Mouse (Mus musculus) C2C12 (cell line): ENCODE measurements at regions not wholly inside any gene's neighbourhood (a gene's known extent, or its start where the extent isn't known, plus 50 kb on each side); places are given as distances from the start of the nearest gene placed in this dataset.
A peak's percentile ranks its signal among the peaks of the same experiment; 100 is the strongest.
"Not testable (repeated sequence)": the region's sequence is repeated elsewhere in the genome, so short reads cannot be mapped to it uniquely, and the experiment has no call there.

Source experiments
- H3K27me3 ChIP-seq: one replicate; pipeline ENCODE4 v1.6.1; 2011; ENCODE audit not compliant: control insufficient read depth, insufficient read depth, insufficient read length
- H3K36me3 ChIP-seq: one replicate; pipeline ENCODE4 v1.6.1; 2011; ENCODE audit not compliant: control insufficient read depth, insufficient read depth
- H3K4me3 ChIP-seq: one replicate; pipeline ENCODE4 v1.5.1; 2011; ENCODE audit warnings: mild to moderate bottlenecking, control low read depth; ENCODE audit not compliant: poor library complexity, insufficient read depth, severe bottlenecking
- H3K79me2 ChIP-seq: one replicate; pipeline ENCODE4 v1.6.1; 2011; ENCODE audit not compliant: control insufficient read depth, insufficient read depth
- H3K79me3 ChIP-seq: one replicate; pipeline ENCODE4 v1.6.1; 2011; ENCODE audit warnings: low read depth, control low read depth
- H3ac ChIP-seq: one replicate; pipeline ENCODE3; 2011; ENCODE audit warnings: low read depth; ENCODE audit not compliant: control insufficient read depth, insufficient read length
- CEBPB ChIP-seq: IDR thresholded peaks from one replicate; pipeline ENCODE4 v1.6.1; 2011; ENCODE audit warnings: low read depth, mild to moderate bottlenecking, control low read depth, moderate library complexity
- CTCF ChIP-seq: IDR thresholded peaks from one replicate; pipeline ENCODE4 v1.5.1; 2011; ENCODE audit not compliant: control insufficient read depth, insufficient read depth, insufficient read length
- FOSL1 ChIP-seq: IDR thresholded peaks from one replicate; pipeline ENCODE4 v1.8.0; 2011; ENCODE audit warnings: mild to moderate bottlenecking, low read length; ENCODE audit not compliant: poor library complexity, insufficient read depth, severe bottlenecking
- MAX ChIP-seq: IDR thresholded peaks from one replicate; pipeline ENCODE4 v1.6.1; 2011; ENCODE audit warnings: mild to moderate bottlenecking, control low read depth
- MYOD1 ChIP-seq: IDR thresholded peaks from one replicate; pipeline ENCODE4 v1.6.1; 2011; ENCODE audit warnings: low read depth; ENCODE audit not compliant: control insufficient read depth, insufficient read length
- MYOG ChIP-seq: IDR thresholded peaks from one replicate; pipeline ENCODE4 v1.6.1; 2011; ENCODE audit not compliant: control insufficient read depth, insufficient read length; ENCODE audit errors: extremely low read depth
- USF1 ChIP-seq: IDR thresholded peaks from one replicate; pipeline ENCODE4 v1.6.1; 2011; ENCODE audit warnings: low read depth, mild to moderate bottlenecking, control low read depth, moderate library complexity

- H3ac ChIP-seq: no peak overlapping the region
- no peaks in the 10 kb centered on the region for H3K36me3 ChIP-seq
- H3K27me3 ChIP-seq: peaks cover 8% of the 10 kb centered on the region
- TF ChIP-seq USF1 (no peak), CEBPB (no peak), MAX (no peak), MYOG (no peak), FOSL1 (no peak), MYOD1 (no peak), CTCF (no peak)
- H3K79me2 ChIP-seq: no peaks in the 10 kb centered on the region
- no peaks in the 10 kb centered on the region for H3K79me3 ChIP-seq
- H3K4me3 ChIP-seq: no peak overlapping the region
Observed at GRCm38 (mm10) chr19:54113421-54113820, 69.5 kb downstream of the Adra2a start.

DNA sequence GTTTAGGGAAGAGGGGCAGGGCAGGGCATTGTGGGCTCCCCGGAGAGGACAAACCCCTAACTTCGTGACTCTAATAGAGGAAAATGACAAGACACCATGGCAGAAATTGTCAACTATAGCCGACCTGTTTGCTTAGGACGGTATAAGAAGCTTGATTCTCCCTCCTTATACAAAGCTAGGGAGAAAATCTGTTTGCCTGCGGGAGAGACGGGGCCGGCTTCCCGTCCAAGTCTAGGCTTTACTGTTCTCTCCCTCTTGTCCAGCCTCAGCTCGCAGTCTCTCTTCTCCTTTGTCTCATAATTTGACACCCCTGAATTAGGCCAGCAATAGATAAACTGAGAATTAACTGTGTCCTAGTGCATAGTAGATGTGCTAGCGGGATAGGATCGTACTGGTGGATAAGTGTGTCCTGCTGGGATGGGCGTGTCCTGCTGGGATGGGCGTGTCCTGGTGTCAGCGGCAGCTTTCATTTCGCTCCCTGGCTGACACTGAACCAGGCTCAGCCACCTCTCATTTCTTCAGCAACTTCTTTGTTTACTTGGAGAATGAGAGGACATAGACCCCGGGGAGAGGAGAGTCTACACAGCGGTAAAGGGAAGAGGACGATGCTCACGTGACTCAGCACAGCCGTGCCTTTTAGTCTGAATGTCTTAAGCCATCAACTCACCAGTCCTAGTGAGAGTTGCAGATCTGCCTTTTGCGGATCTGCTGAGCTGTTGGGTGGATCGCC lies 70.8 kb downstream of the Adra2a start:
- no peak for TF ChIP-seq MYOD1
- TF ChIP-seq CEBPB: no peak
- TF ChIP-seq MAX: no peak
- no peak for TF ChIP-seq MYOG
- peak; percentile 91 for TF ChIP-seq USF1
- TF ChIP-seq CTCF: no peak
- Histone ChIP-seq H3K27me3 (peaks cover 8% of the 10 kb centered on the region), H3K36me3 (no peaks in the 10 kb centered on the region), H3K79me3 (no peaks in the 10 kb centered on the region), H3K4me3 (no peak overlapping the region), H3ac (no peak overlapping the region), H3K79me2 (no peaks in the 10 kb centered on the region)

GRCm38 (mm10) chr19:54115335-54115734 lies 71.4 kb downstream of the Adra2a start:
- no peak for TF ChIP-seq USF1
- TF ChIP-seq MYOD1: no peak
- no peak for TF ChIP-seq MYOG
- no peak for TF ChIP-seq FOSL1
- TF ChIP-seq MAX: no peak
- no peak for TF ChIP-seq CTCF
- TF ChIP-seq CEBPB: no peak
- Histone ChIP-seq H3ac (no peak overlapping the region), H3K27me3 (peaks cover 8% of the 10 kb centered on the region), H3K79me3 (no peaks in the 10 kb centered on the region), H3K4me3 (no peak overlapping the region), H3K79me2 (no peaks in the 10 kb centered on the region), H3K36me3 (no peaks in the 10 kb centered on the region)

GRCm38 (mm10) chr19:54116829-54117228 lies 72.9 kb downstream of the Adra2a start:
- H3K79me2 ChIP-seq: no peaks in the 10 kb centered on the region
- H3K27me3 ChIP-seq: no peaks in the 10 kb centered on the region
- H3K79me3 ChIP-seq: no peaks in the 10 kb centered on the region
- peak; percentile 57 for TF ChIP-seq MYOD1
- TF ChIP-seq CTCF: no peak
- H3ac ChIP-seq: no peak overlapping the region
- no peak overlapping the region for H3K4me3 ChIP-seq
- H3K36me3 ChIP-seq: no peaks in the 10 kb centered on the region

GRCm38 (mm10) chr19:54117676-54118075 lies 73.7 kb downstream of the Adra2a start:
- Histone ChIP-seq H3K79me2 (no peaks in the 10 kb centered on the region), H3ac (no peak overlapping the region), H3K4me3 (no peak overlapping the region), H3K36me3 (no peaks in the 10 kb centered on the region), H3K79me3 (no peaks in the 10 kb centered on the region), H3K27me3 (no peaks in the 10 kb centered on the region)
- no peak for TF ChIP-seq MAX
- TF ChIP-seq MYOD1: no peak
- TF ChIP-seq MYOG: no peak
- no peak for TF ChIP-seq CTCF
- no peak for TF ChIP-seq CEBPB
- no peak for TF ChIP-seq USF1
- no peak for TF ChIP-seq FOSL1

GRCm38 (mm10) chr19:54123586-54123985 lies 79.6 kb downstream of the Adra2a start:
- H3K4me3 ChIP-seq: no peak overlapping the region
- H3K79me2 ChIP-seq: no peaks in the 10 kb centered on the region
- H3ac ChIP-seq: no peak overlapping the region
- no peak for TF ChIP-seq MAX
- no peak for TF ChIP-seq MYOD1
- TF ChIP-seq FOSL1: no peak
- no peak for TF ChIP-seq CTCF
- TF ChIP-seq CEBPB: no peak
- TF ChIP-seq USF1: no peak
- TF ChIP-seq MYOG: no peak
- H3K79me3 ChIP-seq: no peaks in the 10 kb centered on the region
- H3K36me3 ChIP-seq: no peaks in the 10 kb centered on the region
- no peaks in the 10 kb centered on the region for H3K27me3 ChIP-seq

GRCm38 (mm10) chr19:54151766-54152165 lies 107.8 kb downstream of the Adra2a start:
- H3K79me2 ChIP-seq, H3K27me3 ChIP-seq, H3K4me3 ChIP-seq: not testable (repeated sequence)

More at GRCm38 (mm10) chr19:54151766-54152165, 107.8 kb downstream of the Adra2a start:
- not testable (repeated sequence) for H3K36me3 ChIP-seq, H3ac ChIP-seq, H3K79me3 ChIP-seq
